Mouse (Mus musculus): Measurements from ENCODE around the gene Abi1.

DNA sequence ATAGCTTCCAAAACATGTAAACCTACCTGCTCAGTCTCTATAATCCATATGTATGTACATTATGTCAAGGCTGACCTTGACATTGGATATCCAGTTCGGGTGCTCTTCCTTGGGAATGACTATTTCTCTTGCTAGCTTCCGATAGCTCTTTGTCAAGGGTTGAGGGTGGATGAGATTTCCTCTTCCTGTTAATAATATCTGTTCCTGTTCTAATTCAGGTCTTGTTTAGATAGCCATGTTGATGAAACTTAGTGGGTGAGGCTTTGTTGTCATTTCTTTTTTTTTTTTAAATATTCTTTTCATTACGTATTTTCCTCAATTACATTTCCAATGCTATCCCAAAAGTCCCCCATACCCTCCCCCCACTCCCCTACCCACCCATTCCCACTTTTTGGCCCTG is 2.1 kb upstream of the Abi1 start:
- no peak for TF ChIP-seq CTCF (IDR thresholded peaks at IDR 0.05; ENCODE audit: low read depth, low read length)
- no peak for TF ChIP-seq EP300 (IDR thresholded peaks at IDR 0.05; ENCODE audit: insufficient read depth, low read depth, low read length)
- no peak for TF ChIP-seq POLR2A (IDR thresholded peaks at IDR 0.05; ENCODE audit: insufficient read depth, low read length)

Data from ES-Bruce4 (cell line).